Comparison of ENCODE assay signal across 11 mouse cellular contexts in the genomic region with DNA sequence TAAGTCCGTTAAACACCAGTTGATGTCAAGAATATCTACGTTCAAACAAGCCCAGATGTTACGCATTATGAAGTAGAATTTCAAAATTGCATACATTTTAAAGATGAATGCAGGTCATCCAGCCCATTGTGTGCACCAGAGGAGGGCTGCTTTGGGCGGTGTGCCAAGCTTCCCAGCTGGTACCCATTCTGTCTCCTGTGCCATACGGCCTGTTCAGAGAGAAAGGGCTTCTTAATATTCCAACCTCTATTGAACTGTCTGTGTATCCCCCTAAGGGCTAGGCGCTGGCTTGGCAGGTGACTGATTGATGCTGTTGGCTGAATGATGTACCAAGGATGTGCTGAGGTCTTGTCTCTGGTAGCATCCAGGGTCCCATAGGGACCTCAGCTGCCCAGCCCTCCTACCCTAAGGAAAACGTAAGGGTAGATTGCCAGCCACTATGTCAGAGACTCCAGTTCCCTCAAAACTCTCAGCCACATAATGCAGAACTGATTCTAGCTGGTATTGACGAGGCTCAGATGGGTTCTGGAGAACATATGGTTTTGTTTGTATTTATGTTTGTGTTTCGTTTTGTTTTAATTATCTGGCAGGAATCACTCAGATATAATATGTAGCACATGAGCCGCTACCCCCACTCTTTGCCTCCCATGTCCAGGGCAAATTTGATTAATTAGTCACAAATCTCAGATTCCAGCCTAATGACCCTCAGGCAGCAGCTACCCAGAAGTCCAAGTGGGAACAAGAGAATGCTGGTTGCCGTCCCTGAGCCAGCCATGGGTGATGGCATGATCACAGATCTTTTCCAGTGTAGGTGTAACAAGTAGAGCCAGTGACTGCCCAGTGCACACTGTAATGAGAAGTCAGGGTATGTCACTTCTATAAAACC.
A peak's percentile ranks its signal among the peaks of the same experiment; 100 is the strongest.
DNase-seq lines count a peak whose midpoint lies in the region; ATAC-seq lines count a peak whose summit lies in the region.
"Had no signal": no experiment of that assay in that cellular context is flagged by ENCODE, and none has a peak within 500 bp of the region (broad histone marks: within the 10 kb centered on the region; RNA-seq: fewer than 3 reads in every experiment).

No protein-coding gene starts in this region.

- DNase-seq in cerebellum, adult 9-11 months, result no peak
- peak; percentile 51 for DNase-seq in testis, postnatal 10 days (ENCODE audit: low spot score)
- no peak for DNase-seq in testis, postnatal 14 days (ENCODE audit: low spot score)
- peak; percentile 10 for DNase-seq in layer of hippocampus, adult 9-11 months
- DNase-seq in gastrocnemius, adult 8-10 months (ENCODE audit: low spot score in 2 of 2), result no peak
- no peak for DNase-seq in thymus, postnatal 36 days
- DNase-seq in frontal cortex, adult 2 months (ENCODE audit: extremely low spot score in 1 of 2, low spot score in 1 of 2), result no peak
- DNase-seq: adrenal gland, postnatal 25 days had no signal

- ATAC-seq in cerebellum, adult (ENCODE audit: insufficient number of reproducible peaks, low FRiP score, low TSS enrichment), result peak; percentile 20; the same call in 1 of the 2 replicates
- ATAC-seq: intestine, embryonic 16.5 days; lung, postnatal 0 days had no signal

Comparison
In these comparisons a context has a peak if more than half of its experiments do, and no peak if none do; other contexts are left out.
1. DNase-seq: peak in testis, postnatal 10 days (single experiment) and layer of hippocampus, adult 9-11 months (single experiment); none in cerebellum, adult 9-11 months (single experiment), testis, postnatal 14 days (single experiment), gastrocnemius, adult 8-10 months (0 of 2), thymus, postnatal 36 days (0 of 2) and frontal cortex, adult 2 months (0 of 2).